In the genomic region with DNA sequence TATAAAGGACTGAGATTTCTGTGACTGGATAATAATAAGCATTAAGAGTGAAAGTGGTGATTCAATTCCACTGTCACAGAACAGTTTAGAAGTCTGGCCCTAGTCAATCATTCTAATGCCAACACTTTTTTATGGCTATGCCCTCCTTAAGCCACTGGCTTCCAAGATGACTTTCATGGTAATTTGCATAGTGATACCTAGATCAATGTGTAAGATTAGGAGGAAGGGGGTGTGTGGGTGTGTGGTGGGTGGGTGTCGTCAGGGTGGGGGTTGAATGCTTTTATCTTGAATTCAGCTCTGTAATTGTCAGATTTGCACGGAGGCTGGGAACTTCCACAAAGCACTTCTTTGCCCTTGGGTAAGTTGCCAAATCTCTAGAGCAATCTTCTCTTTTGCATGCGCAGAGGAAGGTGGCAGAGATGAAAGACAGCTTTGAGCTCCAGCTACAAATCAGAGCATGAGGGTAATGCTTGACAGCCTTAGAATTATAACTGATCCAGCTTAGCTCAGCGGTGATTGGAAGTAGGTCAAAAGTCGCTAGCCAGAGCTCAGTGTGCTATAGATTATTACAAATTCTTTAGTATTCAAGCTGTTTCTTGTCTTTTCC, we compare ENCODE assay signal across 12 mouse cellular contexts.
DNase-seq lines count a peak whose midpoint lies in the region; ATAC-seq and TF ChIP-seq lines count a peak whose summit lies in the region.
"Had no signal": no experiment of that assay in that cellular context is flagged by ENCODE, and none has a peak within 500 bp of the region (broad histone marks: within the 10 kb centered on the region; RNA-seq: fewer than 3 reads in every experiment).

No protein-coding gene starts in this region.

- no peak overlapping the region for H3K9ac ChIP-seq in kidney, embryonic 16.5 days (replicated peaks; ENCODE audit: low read length)
- no peak overlapping the region for H3K9ac ChIP-seq in intestine, postnatal 0 days (ENCODE audit: low read depth, low read length)
- H3K9ac ChIP-seq: limb, embryonic 15.5 days had no signal

- 43% methylated on average over 5 of the region's 5 CpGs for WGBS in kidney, embryonic 16.5 days
- 46% methylated on average over 5 of the region's 5 CpGs for WGBS in intestine, postnatal 0 days

- H3K4me2 ChIP-seq in kidney, embryonic 16.5 days (replicated peaks; ENCODE audit: low read depth, low read length): no peak overlapping the region
- H3K4me2 ChIP-seq in intestine, postnatal 0 days (replicated peaks; ENCODE audit: low read depth): no peak overlapping the region
- H3K4me2 ChIP-seq: limb, embryonic 15.5 days had no signal

- no peak for DNase-seq in frontal cortex, postnatal 25 days (ENCODE audit: low spot score in 2 of 2)
- DNase-seq in adrenal gland, adult 8-10 months: peak; percentile 39
- peak; percentile 14 for DNase-seq in brain, embryonic 18.5 days (ENCODE audit: low read depth, low spot score)
- peak; percentile 16 to 38 for DNase-seq in lung, postnatal 4 days
- DNase-seq in embryo, embryonic 11 days: no peak
- DNase-seq: heart, postnatal 36 days; thymus, adult 2 months had no signal

- no peaks in the 10 kb centered on the region for H3K36me3 ChIP-seq in kidney, embryonic 16.5 days (ENCODE audit: insufficient read depth, low read length)
- H3K36me3 ChIP-seq in intestine, postnatal 0 days (ENCODE audit: control insufficient read depth, insufficient read depth): no peaks in the 10 kb centered on the region
- H3K36me3 ChIP-seq: limb, embryonic 15.5 days had no signal

- ATAC-seq in frontal cortex, adult (ENCODE audit: low TSS enrichment): peak; percentile 47; the same call in 1 of the 2 replicates
- no peak for ATAC-seq in kidney, embryonic 16.5 days (ENCODE audit: low FRiP score, low TSS enrichment)
- no peak for ATAC-seq in intestine, postnatal 0 days

- no peaks in the 10 kb centered on the region for H3K4me1 ChIP-seq in kidney, embryonic 16.5 days (ENCODE audit: insufficient read depth, low read length)
- no peaks in the 10 kb centered on the region for H3K4me1 ChIP-seq in intestine, postnatal 0 days (replicated peaks; ENCODE audit: control insufficient read depth, insufficient read depth, low read length)
- H3K4me1 ChIP-seq: limb, embryonic 15.5 days had no signal

- H3K27ac ChIP-seq in kidney, embryonic 16.5 days (ENCODE audit: low read length): no peak overlapping the region
- no peak overlapping the region for H3K27ac ChIP-seq in intestine, postnatal 0 days (ENCODE audit: low read depth, low read length)
- H3K27ac ChIP-seq: limb, embryonic 15.5 days had no signal

- no peaks in the 10 kb centered on the region for H3K27me3 ChIP-seq in kidney, embryonic 16.5 days (ENCODE audit: insufficient read depth, low read length)
- no peaks in the 10 kb centered on the region for H3K27me3 ChIP-seq in intestine, postnatal 0 days (replicated peaks; ENCODE audit: control insufficient read depth, insufficient read depth, low read length)
- H3K27me3 ChIP-seq: limb, embryonic 15.5 days had no signal

- TF ChIP-seq CTCF in intestine, postnatal 0 days (IDR thresholded peaks at IDR 0.05; ENCODE audit: low read depth): no peak

- no peaks in the 10 kb centered on the region for H3K9me3 ChIP-seq in kidney, embryonic 16.5 days (ENCODE audit: low read length)
- no peaks in the 10 kb centered on the region for H3K9me3 ChIP-seq in intestine, postnatal 0 days (ENCODE audit: control insufficient read depth)
- H3K9me3 ChIP-seq: limb, embryonic 15.5 days had no signal

- no peak overlapping the region for H3K4me3 ChIP-seq in kidney, embryonic 16.5 days (ENCODE audit: low read length)
- no peak overlapping the region for H3K4me3 ChIP-seq in intestine, postnatal 0 days (ENCODE audit: low read depth, low read length)
- H3K4me3 ChIP-seq: erythroblast, embryonic 14.5 days; limb, embryonic 15.5 days had no signal

Comparison
In these comparisons a context has a peak if more than half of its experiments do, and no peak if none do; other contexts are left out.
1. DNase-seq: peak in adrenal gland, adult 8-10 months (single experiment), brain, embryonic 18.5 days (single experiment) and lung, postnatal 4 days (2 of 2); none in frontal cortex, postnatal 25 days (0 of 2) and embryo, embryonic 11 days (single experiment).